Mouse (Mus musculus) lung, embryonic 14.5 days (tissue): ENCODE measurements around the gene Sh3bp4. TPM values are rescaled to one million over a fixed set of nuclear protein-coding genes. Genes with fewer than 3 reads are reported as not detected.

Experiments
- ATAC-seq: fragments of 200-750 bp; cut with Nextera tagmentation; 2 replicates; pipeline ENCODE4 v1.8.0; 2017; ENCODE audit warnings: mild to moderate bottlenecking, moderate TSS enrichment, moderate library complexity; ENCODE audit not compliant: insufficient read depth
- DNase-seq: peaks from one replicate; pipeline ENCODE4 v3.0.0-alpha.2; 2015
- H3K27ac ChIP-seq: fragments of 300-500 bp; sonication (generic); 2 replicates; pipeline ENCODE4 v1.5.1; 2014; ENCODE audit warnings: low read depth, mild to moderate bottlenecking, moderate library complexity
- H3K27me3 ChIP-seq: fragments of 300-500 bp; sonication (generic); 2 replicates; pipeline ENCODE4 v1.6.1; 2014; ENCODE audit warnings: low read length, control low read depth; ENCODE audit not compliant: insufficient read depth
- H3K36me3 ChIP-seq: fragments of 300-500 bp; sonication (generic); 2 replicates; pipeline ENCODE4 v1.6.1; 2014; ENCODE audit warnings: control low read depth; ENCODE audit not compliant: insufficient read depth
- H3K4me1 ChIP-seq: fragments of 300-500 bp; sonication (generic); 2 replicates; pipeline ENCODE4 v1.6.1; 2014; ENCODE audit warnings: antibody characterized with exemption, control low read depth; ENCODE audit not compliant: insufficient read depth
- H3K4me2 ChIP-seq: fragments of 300-500 bp; sonication (generic); 2 replicates; pipeline ENCODE4 v1.6.1; 2014; ENCODE audit warnings: mild to moderate bottlenecking
- H3K4me3 ChIP-seq: fragments of 300-500 bp; sonication (generic); 2 replicates; pipeline ENCODE4 v1.5.1; 2014; ENCODE audit warnings: low read depth, low read length
- H3K9ac ChIP-seq: fragments of 300-500 bp; sonication (generic); 2 replicates; pipeline ENCODE4 v1.6.1; 2014
- H3K9me3 ChIP-seq: fragments of 300-500 bp; sonication (generic); 2 replicates; pipeline ENCODE4 v1.6.1; 2016; ENCODE audit warnings: low read depth, low read length, control low read depth
- CTCF ChIP-seq: IDR thresholded peaks from 2 replicates; pipeline ENCODE4 v1.5.1; 2016; ENCODE audit warnings: antibody characterized with exemption, low read depth
- WGBS: fragments of 180-500 bp; shearing (Covaris S2); extraction: QIAGEN DNeasy Blood & Tissue Kit; methylation state at CpG from one replicate; pipeline ENCODE4 v1.1.7; 2014; 5-methylcytosine and 5-hydroxymethylcytosine counted together
- polyA plus RNA-seq: library from polyadenylated mRNA; unstranded; fragments of >200 nt; fragmentation: Nextera tagmentation; extraction: Ambion mirVana; gene quantifications from 2 replicates; pipeline ENCODE4 v1.2.1, GENCODE M21; 2014

Sh3bp4 gene
- polyA plus RNA-seq, 1 experiment from 2014 or later = 26.2 TPM

DNA sequence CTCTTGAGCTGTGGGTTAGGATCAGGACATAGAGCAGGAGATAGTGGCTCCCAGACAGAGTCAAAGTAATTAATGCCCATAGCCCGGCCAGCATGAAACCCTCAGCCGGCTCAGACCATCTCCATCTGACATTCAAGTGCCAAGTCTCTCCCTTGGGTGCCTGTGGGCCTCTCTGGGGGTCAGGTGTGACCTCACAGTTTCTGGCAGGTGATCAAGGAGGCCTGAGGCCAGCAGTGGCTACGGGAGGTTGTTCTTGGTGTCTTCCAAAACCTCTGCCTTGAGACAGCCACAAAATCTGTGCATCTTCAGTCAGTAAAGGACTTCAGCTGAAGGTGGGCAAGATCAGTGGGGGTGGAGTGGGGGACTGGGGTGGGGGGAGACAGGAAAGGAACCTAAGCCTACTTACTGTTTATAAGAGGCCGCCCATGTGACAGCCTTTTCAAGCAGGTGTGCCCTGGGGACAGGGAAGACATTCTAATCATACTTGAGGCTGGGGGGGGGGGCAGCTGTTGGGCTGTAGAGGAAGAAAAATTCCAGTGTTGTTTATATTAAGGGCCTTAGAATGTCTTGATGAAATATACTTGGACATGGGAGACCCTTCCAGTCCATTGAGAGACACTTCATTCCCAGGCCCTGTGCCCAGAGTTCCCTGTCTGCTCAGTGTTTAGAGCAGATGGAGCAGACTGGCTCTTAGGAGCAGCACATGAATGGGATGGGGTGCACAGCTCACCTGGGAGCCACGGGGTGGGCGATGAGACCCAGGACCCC lies 40.7 kb downstream of the Sh3bp4 start:
- H3K36me3 ChIP-seq = no peaks in the 10 kb centered on the region
- no peak overlapping the region for H3K4me2 ChIP-seq
- no peak for TF ChIP-seq CTCF
- H3K27ac ChIP-seq = peak overlapping the region; percentile 67
- ATAC-seq (peak; percentile 36; the same call in 1 of the 2 replicates), DNase-seq (peak; percentile 79)
- no peaks in the 10 kb centered on the region for H3K27me3 ChIP-seq
- WGBS = 45% methylated on average over 6 of the region's 6 CpGs
- H3K4me1 ChIP-seq = peaks cover 45% of the 10 kb centered on the region
- H3K9me3 ChIP-seq = no peaks in the 10 kb centered on the region
- no peak overlapping the region for H3K4me3 ChIP-seq
- H3K9ac ChIP-seq = no peak overlapping the region

DNA sequence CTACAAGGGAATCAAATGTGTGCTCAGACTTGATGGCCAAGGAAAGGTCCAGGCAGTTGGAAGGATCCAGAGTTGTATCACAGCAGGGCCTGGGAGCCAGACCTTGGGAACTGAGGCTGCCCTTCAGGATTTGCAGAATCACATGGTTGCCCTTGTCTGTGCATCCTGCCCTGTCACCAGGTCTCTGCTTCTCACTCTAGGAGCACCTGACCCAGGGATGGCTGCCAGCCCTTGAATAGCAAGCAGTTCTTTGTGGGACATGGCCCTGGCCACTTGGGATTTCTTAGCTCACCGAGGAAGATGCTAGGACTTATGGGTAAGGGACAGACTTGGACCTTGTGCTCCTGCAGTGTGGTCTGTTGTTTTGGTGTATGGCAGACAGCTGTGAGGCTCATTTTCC lies 42.3 kb downstream of the Sh3bp4 start:
- DNase-seq (no peak), ATAC-seq (no peak)
- no peak overlapping the region for H3K4me3 ChIP-seq
- H3K9ac ChIP-seq = no peak overlapping the region
- peaks cover 30% of the 10 kb centered on the region for H3K4me1 ChIP-seq
- H3K9me3 ChIP-seq = no peaks in the 10 kb centered on the region
- H3K36me3 ChIP-seq = no peaks in the 10 kb centered on the region
- H3K4me2 ChIP-seq = no peak overlapping the region
- no peak overlapping the region for H3K27ac ChIP-seq
- 100% methylated on average over 1 of the region's 1 CpGs for WGBS
- H3K27me3 ChIP-seq = no peaks in the 10 kb centered on the region
- TF ChIP-seq CTCF = no peak

- Histone ChIP-seq H3K27ac (no peak overlapping the region), H3K9ac (no peak overlapping the region), H3K4me3 (no peak overlapping the region), H3K9me3 (no peaks in the 10 kb centered on the region), H3K27me3 (no peaks in the 10 kb centered on the region), H3K4me2 (no peak overlapping the region), H3K4me1 (peaks cover 23% of the 10 kb centered on the region), H3K36me3 (no peaks in the 10 kb centered on the region)
- 87% methylated on average over 3 of the region's 3 CpGs for WGBS
- ATAC-seq (no peak), DNase-seq (no peak)
- TF ChIP-seq CTCF = no peak
Observed at GRCm38 (mm10) chr1:89113731-89114130, 43.5 kb downstream of the Sh3bp4 start.

DNA sequence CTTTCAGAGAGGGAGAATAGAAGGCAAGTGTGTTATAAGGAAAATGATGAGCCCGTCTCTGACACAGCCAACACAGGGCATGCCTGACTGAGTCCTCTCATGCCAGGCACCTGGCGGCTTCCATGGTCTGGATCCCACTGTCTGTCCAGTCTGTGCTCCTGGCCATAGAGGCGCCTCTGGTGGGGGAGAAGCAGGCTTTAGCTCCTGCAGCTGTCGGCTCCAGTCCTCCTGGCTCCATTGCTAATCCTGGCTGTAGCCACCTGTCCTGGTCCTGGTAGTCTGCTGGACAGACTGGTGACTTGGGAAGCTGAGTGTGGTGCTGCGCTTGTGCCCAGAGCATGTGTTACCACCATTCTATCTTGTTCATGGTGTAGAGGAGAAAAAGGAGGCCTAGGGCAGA lies 46.8 kb downstream of the Sh3bp4 start:
- 72% methylated on average over 5 of the region's 5 CpGs for WGBS
- Histone ChIP-seq H3K36me3 (no peaks in the 10 kb centered on the region), H3K27me3 (no peaks in the 10 kb centered on the region), H3K9me3 (no peaks in the 10 kb centered on the region), H3K4me1 (peaks cover 32% of the 10 kb centered on the region), H3K27ac (no peak overlapping the region), H3K9ac (no peak overlapping the region), H3K4me2 (no peak overlapping the region), H3K4me3 (no peak overlapping the region)
- no peak for TF ChIP-seq CTCF
- DNase-seq (no peak), ATAC-seq (no peak)

DNA sequence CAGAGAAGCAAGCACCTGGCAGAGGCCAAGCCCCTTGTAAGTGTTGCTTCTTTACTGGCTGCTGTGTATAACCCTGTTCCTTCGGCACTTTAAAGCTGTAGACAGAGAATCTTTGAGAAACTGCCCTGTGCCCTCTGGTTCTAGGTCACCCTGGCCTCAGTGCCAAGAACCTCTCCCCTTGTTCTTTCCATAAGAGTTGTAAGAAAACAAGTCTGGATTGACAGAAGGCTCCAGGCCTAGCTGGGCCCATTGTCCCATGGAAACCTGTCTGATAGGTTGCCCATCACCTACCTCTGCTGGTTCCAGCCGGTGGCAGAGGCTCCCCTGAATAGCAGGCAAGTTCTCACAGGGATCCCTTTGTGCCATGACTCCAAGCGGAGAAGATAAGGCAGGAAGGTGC lies 47.9 kb downstream of the Sh3bp4 start:
- no peak for DNase-seq
- H3K27me3 ChIP-seq = no peaks in the 10 kb centered on the region
- H3K27ac ChIP-seq = no peak overlapping the region; the same call in 1 of the 2 replicates
- H3K9ac ChIP-seq = no peak overlapping the region
- H3K4me3 ChIP-seq = no peak overlapping the region
- ATAC-seq = no peak
- no peaks in the 10 kb centered on the region for H3K36me3 ChIP-seq
- H3K9me3 ChIP-seq = no peaks in the 10 kb centered on the region
- H3K4me2 ChIP-seq = no peak overlapping the region
- H3K4me1 ChIP-seq = peaks cover 40% of the 10 kb centered on the region
- TF ChIP-seq CTCF = no peak
- WGBS = 70% methylated on average over 3 of the region's 3 CpGs

DNA sequence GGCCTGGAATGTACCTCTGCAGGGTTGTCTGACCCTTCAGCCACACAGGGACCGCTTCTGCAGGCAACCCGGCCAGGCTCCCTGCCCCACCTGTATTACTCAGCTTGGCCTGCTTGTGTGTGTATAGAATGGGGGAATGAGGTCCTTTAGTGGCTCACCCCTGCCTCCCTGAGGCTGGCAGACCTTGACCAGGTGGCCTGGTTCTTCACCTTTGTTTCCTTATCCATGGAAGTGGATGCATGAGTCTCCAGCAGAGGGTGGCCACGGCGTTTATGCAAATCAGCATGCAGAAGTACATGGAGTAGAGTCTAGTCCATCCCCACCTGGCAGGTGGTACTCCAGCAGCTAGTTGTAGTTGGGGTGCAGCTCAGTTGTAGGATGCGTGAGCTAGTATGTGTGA lies 48.6 kb downstream of the Sh3bp4 start:
- Histone ChIP-seq H3K36me3 (no peaks in the 10 kb centered on the region), H3K27me3 (no peaks in the 10 kb centered on the region), H3K4me3 (no peak overlapping the region), H3K4me2 (no peak overlapping the region), H3K9ac (no peak overlapping the region), H3K27ac (no peak overlapping the region), H3K4me1 (peaks cover 42% of the 10 kb centered on the region), H3K9me3 (no peaks in the 10 kb centered on the region)
- WGBS = 76% methylated on average over 5 of the region's 5 CpGs
- TF ChIP-seq CTCF = no peak
- DNase-seq = no peak
- no peak for ATAC-seq

GRCm38 (mm10) chr1:89120290-89120689 lies 50.1 kb downstream of the Sh3bp4 start:
- WGBS = 34% methylated on average over 4 of the region's 4 CpGs
- H3K27me3 ChIP-seq = no peaks in the 10 kb centered on the region

More at GRCm38 (mm10) chr1:89120290-89120689, 50.1 kb downstream of the Sh3bp4 start:
- no peaks in the 10 kb centered on the region for H3K36me3 ChIP-seq
- no peak for DNase-seq
- no peak overlapping the region for H3K27ac ChIP-seq
- TF ChIP-seq CTCF = no peak
- no peak; the same call in 1 of the 2 replicates for ATAC-seq
- H3K4me3 ChIP-seq = no peak overlapping the region
- no peaks in the 10 kb centered on the region for H3K9me3 ChIP-seq
- no peak overlapping the region for H3K9ac ChIP-seq
- H3K4me2 ChIP-seq = no peak overlapping the region
- peaks cover 44% of the 10 kb centered on the region for H3K4me1 ChIP-seq
